Mouse (Mus musculus): ENCODE results near the gene Foxk1. TPM values are rescaled to one million over a fixed set of nuclear protein-coding genes. Genes with fewer than 3 reads are reported as not detected.

The Foxk1 gene
- polyA plus RNA-seq, 1 experiment: 12.4 TPM

- Histone ChIP-seq H3K4me1 (ENCODE audit: control insufficient read depth, insufficient read depth, low read length) (peaks cover 35% of the 10 kb centered on the region), H3K36me3 (ENCODE audit: control insufficient read depth, insufficient read depth, low read length) (no peaks in the 10 kb centered on the region), H3K4me3 (ENCODE audit: insufficient read depth, low read depth, low read length) (no peak overlapping the region), H3K27me3 (replicated peaks; ENCODE audit: control insufficient read depth, insufficient read depth, low read length) (no peaks in the 10 kb centered on the region), H3K27ac (ENCODE audit: insufficient read depth, low read depth, low read length) (no peak overlapping the region)
- 84% methylated on average over 4 of the region's 4 CpGs for WGBS
- no peak for DNase-seq
- TF ChIP-seq POLR2A (IDR thresholded peaks at IDR 0.05; ENCODE audit: low read depth, low read length): no peak
- TF ChIP-seq CTCF (conservative IDR thresholded peaks at IDR 0.05; ENCODE audit: insufficient read depth, insufficient read length, low read depth, low read length): no peak
Measured at GRCm38 (mm10) chr5:142420317-142420716, 19.0 kb downstream of the Foxk1 start.

GRCm38 (mm10) chr5:142420920-142421319 is 19.6 kb downstream of the Foxk1 start:
- H3K27me3 ChIP-seq (replicated peaks; ENCODE audit: control insufficient read depth, insufficient read depth, low read length): no peaks in the 10 kb centered on the region
- H3K27ac ChIP-seq (ENCODE audit: insufficient read depth, low read depth, low read length): peak overlapping the region; percentile 6; the same call in 1 of the 2 replicates
- DNase-seq: peak; percentile 55
- no peak overlapping the region for H3K4me3 ChIP-seq (ENCODE audit: insufficient read depth, low read depth, low read length)
- WGBS: 59% methylated on average over 9 of the region's 9 CpGs
- H3K4me1 ChIP-seq (ENCODE audit: control insufficient read depth, insufficient read depth, low read length): peaks cover 41% of the 10 kb centered on the region
- H3K36me3 ChIP-seq (ENCODE audit: control insufficient read depth, insufficient read depth, low read length): no peaks in the 10 kb centered on the region
- TF ChIP-seq CTCF (conservative IDR thresholded peaks at IDR 0.05; ENCODE audit: insufficient read depth, insufficient read length, low read depth, low read length) (no peak), POLR2A (IDR thresholded peaks at IDR 0.05; ENCODE audit: low read depth, low read length) (no peak)

- Histone ChIP-seq H3K27me3 (replicated peaks; ENCODE audit: control insufficient read depth, insufficient read depth, low read length) (no peaks in the 10 kb centered on the region), H3K4me3 (ENCODE audit: insufficient read depth, low read depth, low read length) (no peak overlapping the region), H3K36me3 (ENCODE audit: control insufficient read depth, insufficient read depth, low read length) (no peaks in the 10 kb centered on the region), H3K27ac (ENCODE audit: insufficient read depth, low read depth, low read length) (no peak overlapping the region), H3K4me1 (ENCODE audit: control insufficient read depth, insufficient read depth, low read length) (peaks cover 43% of the 10 kb centered on the region)
- TF ChIP-seq CTCF (conservative IDR thresholded peaks at IDR 0.05; ENCODE audit: insufficient read depth, insufficient read length, low read depth, low read length): peak; percentile 30; the same call in 1 of the 2 replicates
- no peak for TF ChIP-seq POLR2A (IDR thresholded peaks at IDR 0.05; ENCODE audit: low read depth, low read length)
- peak; percentile 56 for DNase-seq
- WGBS: 52% methylated on average over 5 of the region's 5 CpGs
Measured at GRCm38 (mm10) chr5:142421886-142422285, 20.6 kb downstream of the Foxk1 start.

GRCm38 (mm10) chr5:142423141-142423540 is 21.8 kb downstream of the Foxk1 start:
- 92% methylated on average over 10 of the region's 10 CpGs for WGBS

DNA sequence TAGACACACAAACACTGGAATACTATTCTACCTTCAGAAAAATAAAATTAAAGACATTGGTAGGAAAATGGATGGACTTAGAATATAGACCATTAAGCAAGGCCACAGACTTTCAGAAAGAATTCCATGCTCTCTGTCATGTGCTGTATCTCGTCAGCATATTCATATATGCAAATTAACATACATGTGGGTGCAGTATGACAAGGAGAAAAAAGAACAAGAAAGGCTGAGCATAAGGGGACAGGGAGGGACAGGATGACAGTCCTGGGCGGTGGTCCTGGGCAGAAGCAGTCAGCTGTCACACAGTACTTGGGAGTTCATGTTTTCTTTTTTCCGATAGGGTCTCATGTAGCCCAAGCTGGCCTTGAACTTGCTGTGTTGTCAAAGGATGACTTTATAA is 22.4 kb downstream of the Foxk1 start:
- H3K27ac ChIP-seq (ENCODE audit: insufficient read depth, low read depth, low read length): no peak overlapping the region
- no peak for TF ChIP-seq CTCF (conservative IDR thresholded peaks at IDR 0.05; ENCODE audit: insufficient read depth, insufficient read length, low read depth, low read length)
- TF ChIP-seq POLR2A (IDR thresholded peaks at IDR 0.05; ENCODE audit: low read depth, low read length): no peak
- no peaks in the 10 kb centered on the region for H3K36me3 ChIP-seq (ENCODE audit: control insufficient read depth, insufficient read depth, low read length)
- H3K4me3 ChIP-seq (ENCODE audit: insufficient read depth, low read depth, low read length): no peak overlapping the region
- H3K4me1 ChIP-seq (ENCODE audit: control insufficient read depth, insufficient read depth, low read length): peaks cover 33% of the 10 kb centered on the region
- H3K27me3 ChIP-seq (replicated peaks; ENCODE audit: control insufficient read depth, insufficient read depth, low read length): no peaks in the 10 kb centered on the region
- 62% methylated on average over 3 of the region's 3 CpGs for WGBS
- DNase-seq: no peak

More at GRCm38 (mm10) chr5:142423141-142423540, 21.8 kb downstream of the Foxk1 start:
- Histone ChIP-seq H3K4me1 (ENCODE audit: control insufficient read depth, insufficient read depth, low read length) (peaks cover 36% of the 10 kb centered on the region), H3K27ac (ENCODE audit: insufficient read depth, low read depth, low read length) (no peak overlapping the region), H3K4me3 (ENCODE audit: insufficient read depth, low read depth, low read length) (no peak overlapping the region), H3K36me3 (ENCODE audit: control insufficient read depth, insufficient read depth, low read length) (no peaks in the 10 kb centered on the region), H3K27me3 (replicated peaks; ENCODE audit: control insufficient read depth, insufficient read depth, low read length) (no peaks in the 10 kb centered on the region)
- TF ChIP-seq CTCF (conservative IDR thresholded peaks at IDR 0.05; ENCODE audit: insufficient read depth, insufficient read length, low read depth, low read length): no peak
- TF ChIP-seq POLR2A (IDR thresholded peaks at IDR 0.05; ENCODE audit: low read depth, low read length): no peak
- no peak for DNase-seq

- Histone ChIP-seq H3K4me3 (ENCODE audit: insufficient read depth, low read depth, low read length) (peak overlapping the region; percentile 2; the same call in 1 of the 2 replicates), H3K27ac (ENCODE audit: insufficient read depth, low read depth, low read length) (peak overlapping the region; percentile 83), H3K36me3 (ENCODE audit: control insufficient read depth, insufficient read depth, low read length) (no peaks in the 10 kb centered on the region), H3K4me1 (ENCODE audit: control insufficient read depth, insufficient read depth, low read length) (peaks cover 33% of the 10 kb centered on the region), H3K27me3 (replicated peaks; ENCODE audit: control insufficient read depth, insufficient read depth, low read length) (no peaks in the 10 kb centered on the region)
- DNase-seq: peak; percentile 90
- TF ChIP-seq CTCF (conservative IDR thresholded peaks at IDR 0.05; ENCODE audit: insufficient read depth, insufficient read length, low read depth, low read length) (no peak), POLR2A (IDR thresholded peaks at IDR 0.05; ENCODE audit: low read depth, low read length) (no peak)
- 20% methylated on average over 13 of the region's 13 CpGs for WGBS
Measured at GRCm38 (mm10) chr5:142424627-142425349, 23.5 kb downstream of the Foxk1 start.

DNA sequence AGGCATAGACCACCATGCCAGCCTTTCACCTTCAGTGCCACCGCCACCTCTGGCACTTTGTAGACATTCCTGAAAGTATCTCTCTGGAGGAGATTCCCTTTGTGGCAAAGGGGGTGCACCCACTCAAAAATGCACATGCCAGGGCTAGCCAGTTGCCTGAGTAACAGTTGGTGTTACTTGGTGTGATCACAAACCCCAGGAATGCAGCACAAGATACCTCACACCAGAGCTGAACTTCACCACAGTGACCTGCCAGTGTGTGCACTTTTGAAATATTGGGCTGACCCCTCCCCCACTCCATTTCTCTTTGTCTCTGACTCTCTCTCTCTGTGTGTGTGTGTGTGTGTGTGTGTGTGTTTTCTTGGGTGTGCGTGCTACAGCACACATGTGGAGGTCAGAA is 25.2 kb downstream of the Foxk1 start:
- Histone ChIP-seq H3K27ac (ENCODE audit: insufficient read depth, low read depth, low read length) (peak overlapping the region; percentile 4; the same call in 1 of the 2 replicates), H3K36me3 (ENCODE audit: control insufficient read depth, insufficient read depth, low read length) (no peaks in the 10 kb centered on the region), H3K27me3 (replicated peaks; ENCODE audit: control insufficient read depth, insufficient read depth, low read length) (no peaks in the 10 kb centered on the region), H3K4me1 (ENCODE audit: control insufficient read depth, insufficient read depth, low read length) (peaks cover 26% of the 10 kb centered on the region), H3K4me3 (ENCODE audit: insufficient read depth, low read depth, low read length) (no peak overlapping the region)
- 98% methylated on average over 2 of the region's 2 CpGs for WGBS
- no peak for TF ChIP-seq POLR2A (IDR thresholded peaks at IDR 0.05; ENCODE audit: low read depth, low read length)
- no peak for DNase-seq

Measured in kidney, adult 2 months (tissue).